In the genomic region with DNA sequence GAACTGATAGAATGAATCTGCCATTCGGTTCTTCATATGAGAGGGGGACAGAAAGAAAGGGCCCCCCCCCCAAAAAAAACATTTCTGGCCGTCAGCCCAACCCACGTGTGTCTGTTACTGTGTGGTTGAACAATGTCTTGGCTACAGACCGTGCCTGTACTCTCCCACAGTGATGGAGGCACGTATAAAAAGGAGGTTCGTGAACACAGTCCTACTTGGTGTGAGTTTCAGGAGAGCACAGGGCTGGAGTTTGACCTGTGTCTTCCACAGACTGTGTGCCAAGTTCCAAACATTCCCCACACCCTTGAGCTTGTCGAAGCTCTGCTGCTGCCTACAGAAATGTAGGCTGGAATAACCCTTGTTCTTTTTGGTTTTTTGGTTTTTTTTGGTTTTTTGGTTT, we compare ENCODE assay signal across 14 mouse cellular contexts. TPM values are rescaled to one million over a fixed set of nuclear protein-coding genes. Genes with fewer than 3 reads are reported as not detected.
A peak's percentile ranks its signal among the peaks of the same experiment; 100 is the strongest.
DNase-seq lines count a peak whose midpoint lies in the region; ATAC-seq and TF ChIP-seq lines count a peak whose summit lies in the region.
"Had no signal": no experiment of that assay in that cellular context is flagged by ENCODE, and none has a peak within 500 bp of the region (broad histone marks: within the 10 kb centered on the region; RNA-seq: fewer than 3 reads in every experiment).

No protein-coding gene starts in this region.

- no peak for TF ChIP-seq CTCF in lung, postnatal 0 days (IDR thresholded peaks at IDR 0.05)

- TF ChIP-seq EP300 in lung, postnatal 0 days (IDR thresholded peaks at IDR 0.05): no peak

- DNase-seq in embryo, embryonic 9.5 days (ENCODE audit: extremely low spot score): peak; percentile 8
- DNase-seq in embryo, embryonic 11 days: no peak
- no peak for DNase-seq in hindbrain, embryonic 11.5 days (ENCODE audit: low spot score)
- no peak for DNase-seq in hindbrain, embryonic 14.5 days (ENCODE audit: low spot score)
- no peak for DNase-seq in lung, postnatal 0 days (ENCODE audit: low spot score)
- DNase-seq in adrenal gland, postnatal 4 days (ENCODE audit: low spot score in 2 of 2): no peak
- DNase-seq: adrenal gland, adult 8-10 months; kidney, adult 18-20 months had no signal

- H3K4me3 ChIP-seq in hindbrain, embryonic 11.5 days (ENCODE audit: low read depth, low read length): no peak overlapping the region
- no peak overlapping the region for H3K4me3 ChIP-seq in hindbrain, embryonic 14.5 days (replicated peaks; ENCODE audit: low read length)
- H3K4me3 ChIP-seq in lung, embryonic 16.5 days (ENCODE audit: low read length): no peak overlapping the region
- no peak overlapping the region for H3K4me3 ChIP-seq in lung, postnatal 0 days (ENCODE audit: low read depth, low read length)
- H3K4me3 ChIP-seq in neural tube, embryonic 15.5 days (replicated peaks): no peak overlapping the region
- H3K4me3 ChIP-seq: layer of hippocampus, adult 2 months; megakaryocyte, embryonic 14.5 days had no signal

- H3K9me3 ChIP-seq in hindbrain, embryonic 11.5 days (ENCODE audit: control insufficient read depth, low read length): no peaks in the 10 kb centered on the region
- no peaks in the 10 kb centered on the region for H3K9me3 ChIP-seq in hindbrain, embryonic 14.5 days (ENCODE audit: control insufficient read depth, low read length)
- no peaks in the 10 kb centered on the region for H3K9me3 ChIP-seq in lung, embryonic 16.5 days (ENCODE audit: control insufficient read depth, low read length)
- H3K9me3 ChIP-seq in lung, postnatal 0 days (ENCODE audit: low read length): no peaks in the 10 kb centered on the region
- H3K9me3 ChIP-seq in neural tube, embryonic 15.5 days (replicated peaks): no peaks in the 10 kb centered on the region
- H3K9me3 ChIP-seq: megakaryocyte, embryonic 14.5 days had no signal

- no peak overlapping the region for H3K9ac ChIP-seq in hindbrain, embryonic 11.5 days (ENCODE audit: low read depth, low read length)
- H3K9ac ChIP-seq in hindbrain, embryonic 14.5 days: no peak overlapping the region
- no peak overlapping the region for H3K9ac ChIP-seq in lung, embryonic 16.5 days (ENCODE audit: low read length)
- no peak overlapping the region for H3K9ac ChIP-seq in lung, postnatal 0 days (replicated peaks; ENCODE audit: low read depth)
- no peak overlapping the region for H3K9ac ChIP-seq in neural tube, embryonic 15.5 days (replicated peaks)

- H3K4me2 ChIP-seq in hindbrain, embryonic 11.5 days (replicated peaks; ENCODE audit: low read depth, low read length): no peak overlapping the region
- H3K4me2 ChIP-seq in hindbrain, embryonic 14.5 days (replicated peaks): no peak overlapping the region
- no peak overlapping the region for H3K4me2 ChIP-seq in lung, embryonic 16.5 days (ENCODE audit: low read depth, low read length)
- H3K4me2 ChIP-seq in lung, postnatal 0 days (replicated peaks; ENCODE audit: low read depth, low read length): no peak overlapping the region
- H3K4me2 ChIP-seq in neural tube, embryonic 15.5 days: no peak overlapping the region

- H3K27me3 ChIP-seq in hindbrain, embryonic 11.5 days (ENCODE audit: control insufficient read depth, insufficient read depth, low read length): no peaks in the 10 kb centered on the region
- H3K27me3 ChIP-seq in hindbrain, embryonic 14.5 days (ENCODE audit: control insufficient read depth, insufficient read depth, low read length): no peaks in the 10 kb centered on the region
- H3K27me3 ChIP-seq in lung, embryonic 16.5 days (ENCODE audit: control insufficient read depth, insufficient read depth, low read depth, low read length): no peaks in the 10 kb centered on the region
- H3K27me3 ChIP-seq in lung, postnatal 0 days (replicated peaks; ENCODE audit: insufficient read depth, low read length): no peaks in the 10 kb centered on the region
- H3K27me3 ChIP-seq in neural tube, embryonic 15.5 days (replicated peaks): no peaks in the 10 kb centered on the region

- WGBS in hindbrain, embryonic 11.5 days: 23% methylated on average over 7 of the region's 7 CpGs
- 25% methylated on average over 7 of the region's 7 CpGs for WGBS in hindbrain, embryonic 14.5 days
- WGBS in lung, embryonic 16.5 days: 27% methylated on average over 7 of the region's 7 CpGs
- 31% methylated on average over 7 of the region's 7 CpGs for WGBS in lung, postnatal 0 days
- WGBS in neural tube, embryonic 15.5 days: 42% methylated on average over 7 of the region's 7 CpGs

- ATAC-seq in hindbrain, embryonic 11.5 days (ENCODE audit: low FRiP score): peak; percentile 20; the same call in 1 of the 2 replicates
- no peak for ATAC-seq in hindbrain, embryonic 14.5 days (ENCODE audit: low FRiP score)
- ATAC-seq in lung, embryonic 16.5 days (ENCODE audit: low read depth): peak; percentile 51; the same call in 1 of the 2 replicates
- ATAC-seq in lung, postnatal 0 days: no peak
- 0 out of 2 replicates have a peak, but pooled peaks have one; percentile 36 for ATAC-seq in neural tube, embryonic 15.5 days (ENCODE audit: low FRiP score)

- no peaks in the 10 kb centered on the region for H3K4me1 ChIP-seq in hindbrain, embryonic 11.5 days (replicated peaks; ENCODE audit: control insufficient read depth, insufficient read depth, low read length)
- no peaks in the 10 kb centered on the region for H3K4me1 ChIP-seq in hindbrain, embryonic 14.5 days (replicated peaks; ENCODE audit: control insufficient read depth, insufficient read depth, low read length)
- peaks cover 6% of the 10 kb centered on the region; the same call in 1 of the 2 replicates for H3K4me1 ChIP-seq in lung, embryonic 16.5 days (replicated peaks; ENCODE audit: control insufficient read depth, insufficient read depth, low read length)
- no peaks in the 10 kb centered on the region for H3K4me1 ChIP-seq in lung, postnatal 0 days (ENCODE audit: insufficient read depth, low read depth, low read length)
- peaks cover 12% of the 10 kb centered on the region for H3K4me1 ChIP-seq in neural tube, embryonic 15.5 days
- H3K4me1 ChIP-seq: megakaryocyte, embryonic 14.5 days had no signal

- H3K27ac ChIP-seq in hindbrain, embryonic 11.5 days (ENCODE audit: low read depth, low read length): no peak overlapping the region
- no peak overlapping the region for H3K27ac ChIP-seq in hindbrain, embryonic 14.5 days
- no peak overlapping the region for H3K27ac ChIP-seq in lung, embryonic 16.5 days (ENCODE audit: low read length)
- H3K27ac ChIP-seq in lung, postnatal 0 days (ENCODE audit: low read length): no peak overlapping the region
- H3K27ac ChIP-seq in neural tube, embryonic 15.5 days (replicated peaks): no peak overlapping the region
- H3K27ac ChIP-seq: layer of hippocampus, adult 2 months had no signal

- H3K36me3 ChIP-seq in hindbrain, embryonic 11.5 days (ENCODE audit: control insufficient read depth, insufficient read depth, low read length): no peaks in the 10 kb centered on the region
- H3K36me3 ChIP-seq in hindbrain, embryonic 14.5 days (replicated peaks; ENCODE audit: control insufficient read depth, insufficient read depth): 0 out of 2 replicates have a peak, but pooled peaks cover 3% of the 10 kb centered on the region
- H3K36me3 ChIP-seq in lung, embryonic 16.5 days (ENCODE audit: control insufficient read depth, insufficient read depth, low read length): no peaks in the 10 kb centered on the region; the same call in 1 of the 2 replicates
- H3K36me3 ChIP-seq in lung, postnatal 0 days (ENCODE audit: insufficient read depth, low read length): no peaks in the 10 kb centered on the region
- no peaks in the 10 kb centered on the region for H3K36me3 ChIP-seq in neural tube, embryonic 15.5 days

RNA-seq across cellular contexts. Expression of a gene that starts 9.4 kb away (rescaled TPM):
- polyA plus RNA-seq in hindbrain, embryonic 11.5 days (2014; fragmentation: Nextera tagmentation; extraction: Ambion mirVana): 0.11 TPM in 1 of 2 replicates, not detected in the other
- 0.10 and 0.20 TPM in 2 replicates for polyA plus RNA-seq in hindbrain, embryonic 14.5 days (2014; fragmentation: Nextera tagmentation; extraction: Ambion mirVana)
- polyA plus RNA-seq in lung, embryonic 16.5 days (2015; fragmentation: Nextera tagmentation; extraction: Ambion mirVana): 13.6 and 18.1 TPM in 2 replicates
- polyA plus RNA-seq in lung, postnatal 0 days (2015; fragmentation: Nextera tagmentation; extraction: Ambion mirVana): 2.2 and 7.4 TPM in 2 replicates
- 0.22 and 0.54 TPM in 2 replicates for polyA plus RNA-seq in neural tube, embryonic 15.5 days (2015; fragmentation: Nextera tagmentation; extraction: Ambion mirVana)
- total RNA-seq in adrenal gland, postnatal 4 days (2021): 1 to 10 TPM in 1 of 2 experiments, under 1 TPM in 1; 0.20 to 2.6 TPM
- total RNA-seq: adrenal gland, adult 8-10 months; layer of hippocampus, adult 2 months; neutrophil, adult 5-6 weeks had no signal

RNA-seq across cellular contexts. Expression of a gene that starts 26.9 kb away (rescaled TPM):
- polyA plus RNA-seq in hindbrain, embryonic 11.5 days (2014; fragmentation: Nextera tagmentation; extraction: Ambion mirVana): 106 and 110 TPM in 2 replicates
- 68.0 and 69.7 TPM in 2 replicates for polyA plus RNA-seq in hindbrain, embryonic 14.5 days (2014; fragmentation: Nextera tagmentation; extraction: Ambion mirVana)
- polyA plus RNA-seq in lung, embryonic 16.5 days (2015; fragmentation: Nextera tagmentation; extraction: Ambion mirVana): 76.2 and 77.4 TPM in 2 replicates
- polyA plus RNA-seq in lung, postnatal 0 days (2015; fragmentation: Nextera tagmentation; extraction: Ambion mirVana): 34.7 and 36.9 TPM in 2 replicates
- 66.3 and 67.8 TPM in 2 replicates for polyA plus RNA-seq in neural tube, embryonic 15.5 days (2015; fragmentation: Nextera tagmentation; extraction: Ambion mirVana)
- total RNA-seq in adrenal gland, postnatal 4 days (2021): 10 to 100 TPM; 20.6 to 21.4 TPM

RNA-seq across cellular contexts. Expression of a gene that starts 53.2 kb away (rescaled TPM):
- polyA plus RNA-seq in hindbrain, embryonic 11.5 days (2014; fragmentation: Nextera tagmentation; extraction: Ambion mirVana): 0.32 and 0.99 TPM in 2 replicates
- polyA plus RNA-seq in hindbrain, embryonic 14.5 days (2014; fragmentation: Nextera tagmentation; extraction: Ambion mirVana): 16.4 and 20.8 TPM in 2 replicates
- polyA plus RNA-seq in lung, embryonic 16.5 days (2015; fragmentation: Nextera tagmentation; extraction: Ambion mirVana): 0.06 and 0.20 TPM in 2 replicates
- polyA plus RNA-seq in lung, postnatal 0 days (2015; fragmentation: Nextera tagmentation; extraction: Ambion mirVana): not detected in 2 replicates
- 20.5 and 23.8 TPM in 2 replicates for polyA plus RNA-seq in neural tube, embryonic 15.5 days (2015; fragmentation: Nextera tagmentation; extraction: Ambion mirVana)
- total RNA-seq in adrenal gland, postnatal 4 days (2021): under 1 TPM; 0.20 to 0.31 TPM
- polyA plus RNA-seq: liver, embryonic 16.5 days had no signal

Comparison
In these comparisons a context has a peak if more than half of its experiments do, and no peak if none do; other contexts are left out.
1. ATAC-seq: peak in hindbrain, embryonic 11.5 days (single experiment), lung, embryonic 16.5 days (single experiment) and neural tube, embryonic 15.5 days (single experiment); none in hindbrain, embryonic 14.5 days (single experiment) and lung, postnatal 0 days (single experiment).